Mouse (Mus musculus) urinary bladder, postnatal 10 days (tissue): ENCODE results near the gene Tpst2.
"Not testable (repeated sequence)": the region's sequence is repeated elsewhere in the genome, so short reads cannot be mapped to it uniquely, and the experiment has no call there.

Experiments used
- DNase-seq: peaks from one replicate; pipeline ENCODE4 v3.0.0; 2022; ENCODE audit warnings: low spot score

Gene Tpst2

DNA sequence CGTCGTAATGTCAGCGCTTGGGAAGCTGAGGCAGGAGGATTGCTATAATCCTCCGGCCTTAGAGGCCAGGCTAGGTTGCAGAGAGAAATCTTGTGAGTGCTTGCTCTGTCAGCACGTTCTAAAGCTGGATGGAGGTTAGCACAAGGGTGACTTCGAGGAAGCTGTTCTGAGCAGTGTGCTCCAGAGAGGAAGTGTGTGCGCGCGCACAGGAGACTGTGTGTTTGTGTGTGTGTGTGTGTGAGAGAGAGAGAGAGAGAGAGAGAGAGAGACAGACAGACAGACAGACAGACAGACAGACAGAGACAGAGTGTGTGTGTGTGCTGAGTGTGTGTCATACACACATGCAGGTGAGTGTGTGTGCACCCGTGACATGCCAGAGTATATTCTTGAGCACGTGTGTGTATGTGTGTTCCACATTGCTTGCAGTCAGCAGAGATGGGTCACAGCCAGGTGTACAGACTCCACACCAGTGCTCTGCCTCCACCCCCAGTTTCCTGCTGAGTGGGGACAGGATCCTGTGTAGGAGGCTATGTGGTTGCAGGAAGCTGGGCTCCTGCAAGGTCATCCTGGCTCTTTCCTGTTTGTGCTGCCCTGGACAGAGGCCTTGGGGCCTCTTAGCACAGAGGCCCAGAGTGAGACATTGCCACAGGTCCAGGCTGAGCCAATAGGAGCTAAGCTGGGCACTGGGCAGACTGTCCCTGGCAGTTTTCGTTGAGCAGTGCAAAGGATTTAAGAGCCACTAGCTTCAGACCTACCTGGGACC is 21.9 kb downstream of the Tpst2 start:
- DNase-seq = no peak

DNA sequence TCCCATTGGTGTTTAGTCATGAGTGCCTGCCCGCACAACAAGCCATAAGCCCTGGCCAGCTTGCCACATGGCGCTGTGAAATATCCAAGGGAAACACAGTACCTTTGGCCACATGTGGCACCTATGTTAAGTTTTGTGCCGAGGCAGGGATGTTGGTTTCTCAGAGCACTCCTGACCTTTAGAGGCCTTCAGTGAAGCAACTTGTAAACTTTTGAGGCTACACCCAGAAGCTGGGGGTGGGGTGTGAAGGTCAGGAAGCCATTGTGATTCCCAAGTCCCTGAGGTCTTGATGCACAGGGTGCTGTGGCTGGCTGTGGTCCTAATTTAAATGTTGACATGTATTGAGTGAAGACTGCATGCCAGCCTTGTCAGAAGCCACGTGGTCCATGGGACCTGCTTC is 22.9 kb downstream of the Tpst2 start:
- no peak for DNase-seq

DNA sequence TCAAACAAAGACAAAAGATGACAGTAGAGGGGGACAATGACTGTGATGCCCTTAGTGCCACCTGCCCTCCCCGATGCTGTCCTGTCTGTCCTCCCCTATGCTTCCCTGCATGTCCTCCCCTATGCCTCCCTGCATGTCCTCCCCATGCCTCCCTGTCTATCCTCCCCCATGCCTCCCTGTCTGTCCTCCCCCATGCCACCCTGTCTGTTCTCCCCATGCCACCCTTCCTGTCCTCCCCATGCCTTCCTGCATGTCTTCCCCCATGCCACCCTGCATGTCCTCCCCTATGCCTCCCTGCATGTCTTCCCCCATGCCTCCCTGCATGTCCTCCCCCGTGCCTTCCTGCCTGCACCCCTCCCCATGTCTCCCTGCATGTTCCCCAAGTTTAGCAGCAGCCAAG is 23.6 kb downstream of the Tpst2 start:
- DNase-seq = no peak

DNA sequence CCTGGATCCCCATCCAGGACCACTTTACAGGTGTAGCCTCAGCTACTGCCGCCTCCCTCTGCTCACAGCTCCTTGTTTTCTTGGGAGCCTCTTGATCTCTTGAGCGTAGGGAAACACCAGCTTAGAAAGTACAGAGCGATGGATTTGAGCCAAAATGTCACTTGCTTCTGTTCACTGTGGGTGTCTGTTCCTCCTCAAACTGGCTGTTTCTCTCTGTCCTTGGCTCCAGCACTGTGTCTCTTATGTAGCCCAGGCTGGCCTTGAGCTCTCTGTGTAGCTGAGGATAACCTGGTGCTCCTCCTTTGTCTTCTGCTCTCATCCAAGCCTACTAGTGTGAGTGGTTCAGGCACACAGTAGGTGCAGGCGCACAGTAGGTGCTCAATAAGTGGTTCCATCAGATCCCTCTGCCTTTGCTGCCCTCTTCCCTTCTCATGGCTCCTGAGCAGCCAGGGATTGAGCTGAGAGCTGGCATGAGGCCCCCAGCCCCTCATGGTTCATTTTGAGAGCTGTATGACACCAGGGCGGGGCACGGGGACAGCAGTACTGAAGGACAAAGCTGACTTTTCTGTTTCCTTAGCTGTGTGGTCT is 24.3 kb downstream of the Tpst2 start:
- DNase-seq = no peak

DNA sequence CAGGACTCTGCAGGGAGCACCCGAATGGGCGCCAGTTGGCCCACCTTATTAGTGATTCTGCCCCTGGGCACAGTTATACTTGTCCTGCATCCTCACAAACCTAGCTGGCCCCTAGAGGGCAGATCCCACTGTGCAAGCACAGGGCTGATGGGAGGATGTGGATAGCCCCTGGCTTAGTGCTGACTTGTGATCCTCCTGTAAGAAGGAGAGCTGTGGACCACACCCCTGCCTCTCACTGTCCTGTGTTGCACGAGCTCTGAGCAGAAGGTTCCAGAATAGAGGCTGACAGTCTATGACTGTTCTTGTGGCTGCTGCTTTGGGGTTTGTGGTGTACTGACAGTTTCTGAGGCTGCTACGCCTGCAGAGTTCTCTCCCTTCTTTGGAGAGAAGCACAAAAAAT is 25.2 kb downstream of the Tpst2 start:
- DNase-seq = no peak

DNA sequence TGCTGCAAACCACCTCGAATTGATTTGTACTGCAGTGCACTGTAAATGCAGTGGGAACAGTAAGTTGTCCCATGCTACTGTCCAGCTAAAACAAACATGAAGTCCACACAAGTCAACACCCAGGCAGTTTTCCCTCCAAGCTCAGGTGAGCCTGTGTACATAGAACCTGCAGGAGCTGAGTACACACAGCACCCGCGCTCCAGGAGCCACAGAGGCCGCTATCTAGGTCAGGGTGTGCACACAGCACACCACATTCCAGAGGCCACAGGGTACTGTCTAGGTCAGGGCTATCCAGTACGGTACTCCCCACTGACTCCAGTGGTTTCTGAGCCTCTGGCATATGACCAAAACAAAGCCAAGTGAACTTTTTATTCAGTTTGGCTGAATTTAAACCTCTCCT is 25.8 kb downstream of the Tpst2 start:
- DNase-seq = no peak

DNA sequence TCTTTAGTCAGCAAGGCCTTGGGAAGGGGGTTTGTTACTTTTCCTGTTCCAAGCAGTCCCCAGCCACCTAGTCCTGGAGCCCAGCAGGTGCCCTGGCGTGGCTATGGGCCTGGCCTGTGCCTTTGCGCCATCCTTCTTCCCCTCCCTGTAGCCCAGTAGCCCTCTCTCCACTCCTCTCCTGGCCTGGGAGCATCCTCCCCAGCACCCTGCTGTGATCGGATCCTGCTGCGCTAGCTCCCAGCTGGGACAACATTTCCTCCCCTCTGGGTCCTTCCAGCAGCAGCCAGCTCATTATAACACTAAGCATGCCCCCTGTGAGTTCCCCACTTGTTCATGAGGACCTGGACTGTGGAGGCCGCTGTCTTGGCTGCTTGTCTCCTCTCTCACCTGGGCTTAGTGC is 29.4 kb downstream of the Tpst2 start:
- DNase-seq = no peak

DNA sequence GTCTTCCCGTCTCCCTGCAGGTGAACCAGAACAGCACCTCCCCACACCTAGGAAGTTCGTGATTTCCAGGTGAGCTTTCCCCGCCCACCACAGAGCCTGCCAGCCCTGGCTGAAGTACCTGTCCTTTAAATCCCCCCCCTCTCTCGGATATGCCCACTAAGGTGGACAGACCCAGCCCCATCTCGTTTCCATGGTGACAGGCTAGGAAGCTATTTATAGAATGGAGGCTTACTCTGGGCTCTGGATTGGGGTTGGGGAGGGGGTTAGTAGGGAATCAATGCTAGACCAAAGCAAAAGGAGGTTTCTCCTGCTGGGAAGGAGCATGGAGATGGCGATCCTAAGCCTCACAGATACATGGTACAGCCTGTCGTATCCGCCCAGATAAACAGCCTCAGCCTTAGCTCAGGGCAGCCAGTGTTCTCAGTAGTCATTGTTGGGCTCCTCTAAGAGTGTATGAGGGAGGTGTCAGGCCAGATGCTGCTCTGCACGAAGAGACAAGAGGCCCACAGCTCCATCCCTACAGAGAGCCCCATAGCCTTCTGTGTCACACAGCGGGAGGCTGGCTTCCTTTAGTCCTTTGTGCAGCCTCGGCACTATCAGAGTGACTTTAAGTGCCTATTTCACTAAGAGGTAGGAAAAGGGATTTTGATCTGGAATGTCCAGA is 36.9 kb downstream of the Tpst2 start:
- DNase-seq = no peak

DNA sequence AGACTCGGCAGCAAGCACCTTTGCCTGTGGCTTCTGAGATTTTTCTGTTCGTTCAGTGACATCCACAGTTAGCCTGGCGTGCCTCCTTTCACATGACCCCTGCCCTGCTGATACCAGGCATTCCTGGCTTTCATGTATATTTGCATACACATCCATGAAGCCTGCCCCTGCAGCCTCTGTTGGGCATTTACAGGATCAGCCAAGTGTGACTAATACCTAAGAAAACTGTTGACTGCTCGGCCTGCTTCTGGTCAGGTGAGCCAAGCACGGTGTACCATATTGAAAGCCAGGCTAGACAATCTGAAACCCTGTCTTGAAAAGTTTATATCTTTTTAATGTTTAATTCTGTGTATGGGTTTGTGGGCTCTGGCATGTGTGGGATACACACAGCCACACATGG is 40.0 kb downstream of the Tpst2 start:
- DNase-seq = no peak

DNA sequence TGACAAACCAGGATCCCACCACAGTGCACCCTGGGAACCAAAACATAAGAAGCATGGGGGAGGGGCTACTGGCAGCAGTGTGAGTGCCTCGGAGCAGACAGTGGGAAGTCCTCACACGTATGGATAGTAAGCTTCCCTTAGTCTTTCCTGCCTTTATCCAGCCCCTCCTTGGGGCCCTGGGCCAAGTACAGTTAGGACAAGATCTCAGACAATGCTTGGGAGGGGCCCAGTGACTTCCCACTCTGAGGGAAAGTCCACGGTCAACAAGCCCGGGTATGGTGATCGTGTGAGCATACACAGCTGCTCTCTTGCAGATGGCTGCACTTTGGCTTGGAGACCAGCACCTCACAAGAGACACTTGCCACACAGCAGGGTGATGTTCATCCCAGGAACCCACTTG is 40.8 kb downstream of the Tpst2 start:
- DNase-seq = no peak

DNA sequence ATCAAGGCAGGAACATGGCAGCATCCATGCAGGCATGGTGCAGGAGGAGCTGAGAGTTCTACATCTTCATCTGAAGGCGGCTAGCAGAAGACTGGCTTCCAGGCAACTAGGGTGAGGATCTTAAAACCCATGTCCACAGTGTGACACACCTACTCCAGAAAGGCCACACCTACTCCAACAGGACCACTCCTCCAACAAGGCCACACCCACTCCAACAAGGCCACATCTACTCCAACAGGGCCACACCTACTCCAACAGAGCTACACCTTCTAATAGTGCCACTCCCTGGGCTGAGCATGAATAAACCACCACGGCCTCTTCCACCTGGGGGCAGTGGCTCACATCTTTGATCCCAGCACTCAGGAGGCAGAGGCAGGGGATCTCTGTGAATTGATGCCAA is 42.9 kb downstream of the Tpst2 start:
- not testable (repeated sequence) for DNase-seq

DNA sequence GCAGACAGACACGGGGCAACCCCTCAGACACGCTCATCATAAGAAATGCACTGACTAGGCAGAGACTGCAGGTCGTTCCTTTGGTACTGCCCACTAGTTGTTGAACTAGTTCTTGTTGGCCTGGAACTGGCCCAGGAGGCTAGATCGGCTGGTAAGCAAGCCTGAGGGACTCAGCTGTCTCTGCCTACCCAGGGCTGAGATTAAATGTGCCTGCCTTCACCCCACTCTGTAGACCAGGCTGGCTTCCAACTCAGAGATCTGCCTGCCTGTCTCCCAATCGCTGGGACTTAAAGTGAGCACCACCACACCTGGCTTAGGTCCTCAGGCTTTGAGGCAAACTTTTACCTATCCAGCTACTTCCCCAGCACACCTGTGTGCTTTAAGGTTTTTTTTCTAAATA is 43.9 kb downstream of the Tpst2 start:
- no peak for DNase-seq

DNA sequence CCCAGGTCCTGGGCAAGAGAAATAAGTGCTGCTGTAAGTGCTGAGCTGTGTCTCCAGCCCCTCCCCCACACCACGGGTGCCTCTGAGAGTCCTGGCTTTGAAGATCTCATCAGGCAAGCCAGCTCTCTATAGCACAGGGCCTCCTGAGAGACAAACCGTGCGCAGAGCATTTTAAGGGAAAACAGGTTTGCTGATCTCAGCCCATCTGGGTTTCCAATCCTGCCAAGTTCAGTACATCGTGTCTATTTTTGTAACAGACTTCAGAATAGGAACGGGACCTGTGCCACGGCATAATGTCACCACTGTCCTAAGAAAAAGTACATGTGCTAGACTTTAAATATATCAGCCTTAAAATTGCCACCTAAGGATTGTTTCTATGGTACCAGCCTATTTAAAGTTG is 44.4 kb downstream of the Tpst2 start:
- DNase-seq = no peak

DNA sequence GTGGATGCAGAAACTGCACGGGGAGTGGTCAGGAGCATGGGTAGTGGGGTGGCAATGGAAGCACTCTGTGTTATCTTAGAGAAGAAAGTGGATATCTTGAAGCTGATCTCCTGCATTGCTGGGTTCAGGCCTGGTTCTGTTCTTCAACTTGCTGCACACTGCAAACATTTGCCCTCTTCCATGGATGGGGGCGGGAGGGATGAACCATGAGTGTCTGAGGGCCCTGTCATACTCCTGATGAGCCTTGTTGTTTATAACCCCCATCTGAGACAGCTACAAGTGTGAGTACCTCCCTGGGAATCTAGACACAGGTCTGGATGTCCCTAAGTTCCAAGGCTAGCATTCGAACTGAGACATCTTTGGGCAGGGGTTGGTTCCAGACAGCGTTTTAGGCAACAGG is 44.9 kb downstream of the Tpst2 start:
- DNase-seq = no peak

DNA sequence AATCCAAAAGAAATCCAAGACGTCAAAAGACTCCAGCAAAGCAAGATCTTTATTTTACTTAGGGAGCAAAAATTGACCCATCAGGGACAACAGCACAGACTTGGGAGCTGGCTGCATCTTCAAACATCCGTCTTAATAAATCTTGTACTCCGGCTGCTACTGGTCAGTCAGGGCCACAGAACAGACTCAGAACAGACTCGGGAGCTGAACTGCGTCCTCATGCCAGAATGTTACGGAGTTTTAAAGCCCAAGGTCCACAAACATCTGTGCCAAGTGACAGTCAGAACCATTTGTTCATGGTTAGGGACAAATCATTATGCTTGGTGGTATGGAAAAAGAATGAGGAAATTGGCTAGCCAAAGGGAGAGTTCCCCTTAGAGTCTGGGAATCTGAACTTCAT is 46.8 kb downstream of the Tpst2 start:
- no peak for DNase-seq

DNA sequence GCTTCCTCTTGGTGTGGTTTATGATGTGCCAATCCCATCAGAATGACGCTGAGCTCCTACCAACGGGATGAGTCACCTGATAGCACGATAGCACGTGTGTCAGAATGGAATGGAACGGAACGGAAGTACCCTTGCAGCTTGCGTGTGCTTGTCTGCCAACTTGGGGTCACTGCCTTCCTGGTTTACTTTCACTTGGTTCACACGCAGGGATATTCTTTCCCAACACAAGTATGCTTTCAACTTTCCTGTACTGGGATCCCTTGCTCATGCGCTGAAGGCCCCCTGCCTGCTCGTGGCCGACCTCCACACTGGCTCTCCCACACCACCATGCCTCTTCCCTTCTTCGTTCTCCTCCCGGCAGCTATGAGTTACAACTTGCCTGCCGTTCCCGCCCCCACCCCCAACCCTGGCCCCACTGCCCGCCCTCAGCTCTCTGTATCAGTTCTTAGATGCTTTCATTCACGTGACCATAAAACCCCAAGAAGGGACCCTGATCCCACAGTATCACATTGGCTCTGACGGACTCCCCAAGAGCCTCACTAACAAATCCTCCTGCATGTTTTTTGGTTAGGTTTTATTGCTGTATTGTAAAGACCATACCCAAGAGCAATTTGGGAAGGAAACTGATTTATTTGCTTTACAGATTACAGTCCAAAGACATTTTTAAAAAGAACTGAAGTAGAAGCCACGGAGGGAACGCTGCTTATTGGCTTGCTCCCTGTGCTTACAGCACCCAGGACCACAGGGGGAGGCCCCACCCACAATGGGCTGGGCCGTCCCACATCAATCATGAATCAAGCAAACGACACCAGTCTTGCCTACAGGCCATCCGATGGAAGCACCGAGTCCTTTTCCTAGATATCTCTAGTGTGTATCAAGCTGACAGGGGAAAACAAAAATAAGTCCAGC is 48.4 kb downstream of the Tpst2 start:
- DNase-seq = no peak

DNA sequence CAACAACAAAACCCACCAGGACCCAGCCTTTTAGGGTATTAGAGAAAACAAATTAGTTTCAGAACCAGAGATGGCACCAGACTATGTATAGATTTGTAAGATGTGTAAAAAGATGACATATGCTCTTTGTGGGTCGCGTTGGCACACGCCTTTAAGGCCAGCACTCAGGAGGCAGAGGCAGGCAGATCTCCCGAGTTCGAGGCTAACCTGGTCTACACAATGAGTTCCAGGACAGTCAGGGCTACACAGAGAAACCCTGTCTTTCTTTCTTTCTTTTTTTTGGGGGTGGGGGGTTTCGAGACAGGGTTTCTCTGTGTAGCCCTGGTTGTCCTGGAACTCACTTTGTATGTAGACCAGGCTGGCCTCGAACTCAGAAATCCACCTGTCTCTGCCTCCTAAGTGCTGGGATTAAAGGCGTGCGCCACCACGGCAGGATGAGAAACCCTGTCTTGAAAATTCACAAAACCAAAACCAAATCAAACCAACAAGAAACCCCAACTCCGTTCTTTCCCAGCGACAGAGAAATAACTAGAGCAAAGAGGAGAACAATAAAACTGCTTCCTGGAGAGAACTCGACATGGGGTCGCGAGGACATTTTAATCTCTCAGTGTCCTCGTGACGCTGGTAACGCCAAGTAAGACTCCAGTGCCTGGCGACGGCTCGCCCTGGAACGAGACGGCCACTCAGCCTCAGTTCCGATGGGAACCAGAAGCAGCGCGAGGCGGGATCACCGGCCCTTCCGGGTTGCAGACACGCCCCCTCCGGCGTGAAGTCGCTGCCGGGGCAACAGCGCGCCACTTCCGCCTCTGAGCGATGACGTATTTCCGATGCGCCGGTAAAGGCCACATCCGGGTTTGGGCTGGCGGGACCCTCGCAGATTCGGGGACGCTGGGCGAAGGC is 49.3 kb downstream of the Tpst2 start, which contains the start of gene Tfip11:
Gene Tfip11, plus strand, starts transcription at position 813 of the 900 bp plus-strand sequence.
- DNase-seq = peak; percentile 91

DNA sequence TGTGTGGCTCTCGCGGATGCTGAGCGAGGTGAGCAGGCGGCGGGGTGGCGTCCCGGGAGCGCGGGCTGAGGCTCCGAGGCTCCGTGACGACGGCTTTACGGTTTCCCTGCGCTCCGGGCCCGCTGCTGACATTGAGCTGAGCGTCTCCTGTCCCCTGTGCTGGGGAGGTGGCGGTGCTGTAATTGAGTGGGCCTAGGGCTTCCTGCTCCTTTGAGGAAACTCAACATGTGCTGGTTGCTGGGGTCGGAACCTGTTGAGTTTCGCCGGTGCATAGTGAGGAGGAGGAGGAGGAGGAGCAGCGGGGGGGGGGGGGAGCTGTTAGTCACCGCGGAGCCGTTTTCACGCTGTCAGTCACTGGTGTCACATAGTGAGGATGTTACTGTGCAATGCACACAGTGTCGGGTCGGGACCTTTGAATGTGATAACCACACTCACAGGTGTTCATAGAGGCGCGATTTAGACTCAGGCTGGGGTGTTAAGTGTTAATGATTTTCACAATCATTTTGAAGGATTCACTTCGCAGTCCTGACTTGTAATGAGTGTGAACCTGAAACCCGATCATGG is 50.0 kb downstream of the Tpst2 start:
- DNase-seq = no peak

DNA sequence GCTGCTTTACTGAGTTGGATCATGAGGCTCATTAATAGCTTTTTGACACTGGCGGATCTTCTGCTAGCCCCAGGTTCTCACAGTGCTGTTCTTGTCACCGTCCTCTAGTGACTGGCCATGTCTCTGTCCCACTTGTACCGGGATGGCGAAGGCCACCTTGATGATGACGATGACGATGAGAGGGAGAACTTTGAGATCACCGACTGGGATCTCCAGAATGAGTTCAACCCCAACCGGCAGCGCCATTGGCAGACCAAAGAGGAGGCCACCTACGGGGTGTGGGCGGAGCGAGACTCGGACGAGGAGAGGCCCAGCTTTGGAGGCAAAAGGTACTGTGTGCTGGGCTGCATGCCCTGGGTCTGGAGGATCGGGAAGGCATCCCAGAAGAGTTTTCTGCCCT is 51.4 kb downstream of the Tpst2 start:
- no peak for DNase-seq

DNA sequence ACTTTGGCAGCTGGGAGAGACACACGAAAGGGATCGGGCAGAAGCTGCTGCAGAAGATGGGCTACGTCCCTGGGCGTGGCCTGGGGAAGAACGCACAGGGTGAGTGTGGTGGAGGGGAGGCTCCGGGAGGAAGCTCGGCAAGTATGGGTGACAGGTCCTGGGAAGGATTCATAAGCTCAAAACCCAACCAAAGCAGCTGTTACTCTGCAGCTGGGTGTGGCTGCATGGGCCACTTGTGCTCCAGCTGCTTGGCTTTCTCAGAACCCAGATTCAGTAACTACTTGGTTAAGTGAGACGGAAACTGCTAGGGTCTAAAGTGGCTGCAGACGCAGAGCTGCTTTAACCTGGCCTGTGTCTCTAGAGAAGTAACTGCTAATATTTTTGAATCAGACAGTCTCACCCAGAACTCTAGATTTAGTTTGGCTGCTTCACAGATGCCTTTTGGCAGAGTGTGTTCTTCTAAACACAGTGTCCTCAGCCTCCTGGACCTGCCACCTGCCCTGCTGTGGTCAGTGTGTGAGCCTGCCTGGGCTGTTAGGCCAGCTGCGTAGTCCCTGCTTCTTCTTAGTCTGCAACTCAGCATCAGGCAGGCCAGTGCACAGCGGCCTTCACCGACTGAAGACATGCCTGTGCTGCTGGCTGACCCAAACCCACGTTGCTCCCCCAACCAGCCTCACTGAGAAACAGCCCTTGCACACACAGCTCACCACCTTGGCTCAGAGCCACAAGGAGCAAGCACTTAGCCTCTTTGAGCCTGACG is 53.5 kb downstream of the Tpst2 start:
- DNase-seq = no peak
